Mouse (Mus musculus): ENCODE data around the gene Pole. TPM values are rescaled to one million over a fixed set of nuclear protein-coding genes. Genes with fewer than 3 reads are reported as not detected.

The Pole gene
- polyA plus RNA-seq, 1 experiment = 0.79 TPM

DNA sequence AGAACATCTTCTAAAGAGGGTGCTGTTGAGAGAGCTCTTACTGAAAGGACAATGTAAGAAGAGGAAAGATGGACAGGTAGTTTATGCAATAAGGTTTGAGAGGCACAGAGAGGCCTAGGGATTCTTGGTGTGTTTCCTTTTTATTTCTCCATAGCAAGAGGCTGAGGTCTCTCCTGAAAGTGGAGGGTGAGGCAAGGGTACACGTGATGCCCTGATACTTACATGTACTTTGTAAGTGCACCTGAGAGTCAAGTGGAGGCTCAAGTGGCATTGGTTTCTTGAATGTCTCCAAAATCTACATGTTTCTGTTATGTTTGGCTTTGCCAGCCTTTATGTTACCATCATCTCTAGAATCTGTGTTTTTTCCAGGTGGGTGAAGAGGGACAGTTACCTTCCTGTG lies 10.5 kb downstream of the Pole start:
- H3K4me1 ChIP-seq (ENCODE audit: control insufficient read depth, insufficient read depth, insufficient read length, low read length) = no peaks in the 10 kb centered on the region
- no peak overlapping the region for H3K27ac ChIP-seq (replicated peaks; ENCODE audit: low read depth, low read length)
- H3K4me3 ChIP-seq (ENCODE audit: insufficient read depth, low read depth, low read length) = no peak overlapping the region

DNA sequence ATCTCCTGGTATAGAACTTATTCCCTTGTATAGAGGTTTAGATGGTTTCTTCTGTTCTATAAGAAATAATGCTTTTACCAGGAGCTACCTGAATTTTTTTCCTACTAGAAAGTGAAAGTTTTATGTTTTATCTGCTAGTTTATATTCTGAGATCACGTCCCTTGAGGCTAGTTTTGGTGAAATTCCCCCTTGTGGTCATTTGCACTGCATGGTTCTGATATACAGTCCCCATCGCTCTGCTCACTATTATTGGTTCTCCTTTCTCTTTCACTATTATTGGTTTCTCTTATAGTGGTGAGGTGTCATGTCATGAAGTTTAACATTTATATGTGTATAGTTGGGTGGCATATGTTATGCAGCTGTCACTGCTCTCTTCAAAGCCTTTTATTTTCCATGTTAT lies 14.5 kb downstream of the Pole start:
- H3K27ac ChIP-seq (replicated peaks; ENCODE audit: low read depth, low read length) = no peak overlapping the region
- no peak overlapping the region for H3K4me3 ChIP-seq (ENCODE audit: insufficient read depth, low read depth, low read length)
- H3K4me1 ChIP-seq (ENCODE audit: control insufficient read depth, insufficient read depth, insufficient read length, low read length) = no peaks in the 10 kb centered on the region

DNA sequence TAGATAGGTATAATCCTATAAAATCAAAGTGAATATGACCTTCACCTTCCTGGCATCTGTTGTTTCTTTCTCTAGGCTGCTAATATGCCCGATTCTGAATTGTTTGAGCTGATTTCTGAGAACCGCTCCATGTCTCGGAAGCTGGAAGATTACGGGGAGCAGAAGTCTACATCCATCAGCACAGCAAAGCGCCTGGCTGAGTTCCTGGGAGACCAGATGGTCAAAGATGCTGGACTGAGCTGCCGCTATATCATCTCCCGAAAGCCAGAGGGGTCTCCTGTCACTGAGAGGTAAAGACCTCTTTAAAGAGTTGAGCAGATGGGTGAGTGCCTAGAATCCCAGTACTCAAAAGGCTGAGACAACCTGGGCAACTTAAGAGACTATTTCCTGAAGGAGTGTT lies 22.8 kb downstream of the Pole start:
- no peak overlapping the region for H3K27ac ChIP-seq (replicated peaks; ENCODE audit: low read depth, low read length)
- H3K4me3 ChIP-seq (ENCODE audit: insufficient read depth, low read depth, low read length) = no peak overlapping the region
- no peaks in the 10 kb centered on the region for H3K4me1 ChIP-seq (ENCODE audit: control insufficient read depth, insufficient read depth, insufficient read length, low read length)

DNA sequence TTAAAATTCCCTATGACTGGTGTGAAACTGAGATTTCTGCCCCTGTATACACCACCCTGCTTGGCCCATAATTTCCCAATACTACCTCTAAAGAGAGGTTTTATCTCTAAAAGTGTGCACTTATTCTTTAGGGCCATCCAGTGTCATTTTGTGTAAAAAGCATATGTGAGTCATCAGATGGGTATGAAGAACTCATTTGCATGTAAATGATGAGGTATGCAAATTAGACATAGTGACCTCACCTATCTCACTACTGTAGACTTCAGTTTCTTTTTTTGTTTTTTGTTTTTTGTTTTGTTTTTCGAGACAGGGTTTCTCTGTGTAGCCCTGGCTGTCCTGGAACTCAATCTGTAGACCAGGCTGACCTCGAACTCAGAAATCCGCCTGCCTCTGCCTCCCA lies 27.0 kb downstream of the Pole start:
- Histone ChIP-seq H3K4me3 (ENCODE audit: insufficient read depth, low read depth, low read length) (no peak overlapping the region), H3K4me1 (ENCODE audit: control insufficient read depth, insufficient read depth, insufficient read length, low read length) (no peaks in the 10 kb centered on the region), H3K27ac (replicated peaks; ENCODE audit: low read depth, low read length) (no peak overlapping the region)

DNA sequence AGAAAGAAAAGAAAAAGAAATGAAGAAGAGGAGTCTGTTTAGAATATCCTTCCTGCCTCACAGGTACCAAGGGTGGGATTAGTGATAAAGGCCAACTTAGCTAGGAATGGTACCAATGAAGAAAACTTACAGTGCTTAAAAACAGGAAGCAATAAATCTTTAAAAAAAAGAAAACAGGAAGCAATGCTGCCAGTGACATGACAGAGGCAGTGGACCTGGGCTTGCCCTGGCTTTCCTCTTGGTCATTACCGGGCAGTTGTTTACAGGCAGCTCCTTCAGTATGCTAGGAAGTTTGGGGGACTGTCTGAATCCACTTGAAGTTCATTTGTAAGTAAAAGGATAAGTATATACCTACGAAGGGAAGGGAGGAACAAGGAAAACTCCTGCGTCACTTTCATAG lies 44.4 kb downstream of the Pole start:
- no peaks in the 10 kb centered on the region for H3K4me1 ChIP-seq (ENCODE audit: control insufficient read depth, insufficient read depth, insufficient read length, low read length)
- no peak overlapping the region for H3K27ac ChIP-seq (replicated peaks; ENCODE audit: low read depth, low read length)
- no peak overlapping the region for H3K4me3 ChIP-seq (ENCODE audit: insufficient read depth, low read depth, low read length)

DNA sequence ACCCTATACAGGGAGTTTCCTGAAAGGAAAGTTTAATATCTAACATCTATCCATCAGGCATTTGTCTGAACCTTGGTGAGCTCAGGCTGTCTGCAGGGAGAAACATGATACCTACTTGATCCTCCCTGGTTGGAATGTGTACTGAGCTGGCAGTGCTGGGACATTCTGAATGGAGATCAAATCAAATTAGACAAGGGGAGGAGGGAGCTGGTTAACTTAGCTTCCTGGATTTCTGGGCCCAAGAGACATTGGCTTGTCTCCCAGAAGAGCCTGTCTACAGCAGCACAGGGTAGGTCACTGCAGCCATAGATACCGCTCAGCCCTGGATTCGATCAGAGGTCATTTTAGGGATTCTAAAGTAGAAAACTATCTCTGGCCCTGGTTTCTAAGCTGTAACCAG lies 52.7 kb downstream of the Pole start:
- no peak overlapping the region for H3K27ac ChIP-seq (replicated peaks; ENCODE audit: low read depth, low read length)
- H3K4me1 ChIP-seq (ENCODE audit: control insufficient read depth, insufficient read depth, insufficient read length, low read length) = no peaks in the 10 kb centered on the region
- H3K4me3 ChIP-seq (ENCODE audit: insufficient read depth, low read depth, low read length) = no peak overlapping the region

DNA sequence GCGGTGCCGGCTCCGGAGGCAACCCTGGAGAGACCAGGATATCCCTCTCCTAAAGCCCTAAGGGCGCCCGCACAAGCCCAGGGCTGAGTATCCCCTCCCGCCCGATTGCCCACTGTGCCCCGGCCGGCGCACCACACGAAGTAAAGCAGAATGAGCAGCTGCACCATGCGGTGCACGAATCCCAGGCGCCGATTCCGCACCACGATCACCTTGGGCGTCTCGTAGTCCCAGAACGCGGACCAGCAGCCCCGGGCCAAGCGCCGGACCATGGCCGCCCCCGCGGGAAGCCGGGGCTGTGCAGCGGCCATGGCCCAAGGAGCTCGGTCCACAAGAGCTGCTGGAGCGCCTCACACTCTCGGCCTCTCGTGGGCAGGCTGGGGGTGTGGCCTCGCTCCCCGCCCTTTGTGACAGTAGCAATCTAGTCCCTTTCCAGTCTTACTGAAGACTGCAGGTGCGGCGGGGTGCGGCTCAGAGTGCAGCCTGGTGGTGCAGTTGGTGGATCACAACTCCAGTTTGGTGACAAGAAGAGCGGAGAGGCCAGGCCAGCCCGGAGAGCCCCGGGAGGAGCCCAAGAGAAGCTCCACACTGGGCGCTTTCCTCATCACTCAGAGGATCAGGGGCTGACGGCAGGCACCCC lies 56.7 kb downstream of the Pole start, which contains the start of gene P2rx2:
Gene P2rx2, minus strand, starts transcription at position 565 of the 637 bp plus-strand sequence.
- Histone ChIP-seq H3K4me3 (ENCODE audit: insufficient read depth, low read depth, low read length) (peak within 1 kb of the TSS; percentile 46), H3K4me1 (ENCODE audit: control insufficient read depth, insufficient read depth, insufficient read length, low read length) (no peaks in the 10 kb centered on the region), H3K27ac (replicated peaks; ENCODE audit: low read depth, low read length) (no peak within 1 kb of the TSS)

DNA sequence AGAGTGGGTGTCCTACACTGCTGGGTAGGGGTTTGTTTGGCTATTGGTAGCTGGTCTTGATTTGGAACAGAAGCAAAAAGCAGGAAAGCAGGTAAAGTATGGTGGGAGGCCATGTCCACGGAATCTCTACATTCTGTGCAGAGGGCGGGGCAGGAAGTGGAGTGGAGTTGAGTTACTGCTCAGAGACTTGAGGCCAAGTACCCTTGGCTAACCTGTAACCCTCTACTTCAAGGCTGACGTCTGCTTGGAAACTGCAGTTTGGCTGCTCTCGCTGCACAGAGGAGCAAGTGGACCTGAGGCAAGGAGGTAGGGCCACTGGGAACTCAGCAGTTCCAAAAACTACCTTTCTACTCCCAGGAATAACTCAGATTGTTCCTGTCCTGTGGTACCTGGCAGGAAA lies 58.4 kb downstream of the Pole start, which contains the start of gene Lrcol1:
Gene Lrcol1, plus strand, starts transcription at position 207 of the 400 bp plus-strand sequence.
- Histone ChIP-seq H3K4me3 (ENCODE audit: insufficient read depth, low read depth, low read length) (no peak within 1 kb of the TSS), H3K4me1 (ENCODE audit: control insufficient read depth, insufficient read depth, insufficient read length, low read length) (no peaks in the 10 kb centered on the region), H3K27ac (replicated peaks; ENCODE audit: low read depth, low read length) (no peak within 1 kb of the TSS)

DNA sequence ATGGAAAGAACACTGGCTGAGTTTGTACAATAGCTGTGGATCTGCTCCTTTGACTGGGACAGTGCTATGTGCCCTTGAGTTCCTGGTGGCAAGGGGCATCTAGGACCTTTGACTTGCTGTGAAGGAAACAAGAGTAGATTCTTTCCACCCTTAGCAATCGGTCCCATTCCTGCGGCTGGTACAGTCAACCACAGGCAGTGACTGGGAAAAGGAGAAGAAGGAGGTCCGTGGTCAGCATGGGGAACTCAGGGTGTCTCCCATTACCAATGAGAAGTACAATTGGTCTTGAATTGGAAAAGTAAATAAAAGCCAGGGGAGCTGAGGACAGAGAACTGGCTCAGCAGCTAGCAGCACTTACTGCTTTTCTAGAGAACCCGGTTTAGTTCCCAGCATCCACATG lies 59.4 kb downstream of the Pole start:
- Histone ChIP-seq H3K4me3 (ENCODE audit: insufficient read depth, low read depth, low read length) (no peak overlapping the region), H3K4me1 (ENCODE audit: control insufficient read depth, insufficient read depth, insufficient read length, low read length) (no peaks in the 10 kb centered on the region), H3K27ac (replicated peaks; ENCODE audit: low read depth, low read length) (no peak overlapping the region)

DNA sequence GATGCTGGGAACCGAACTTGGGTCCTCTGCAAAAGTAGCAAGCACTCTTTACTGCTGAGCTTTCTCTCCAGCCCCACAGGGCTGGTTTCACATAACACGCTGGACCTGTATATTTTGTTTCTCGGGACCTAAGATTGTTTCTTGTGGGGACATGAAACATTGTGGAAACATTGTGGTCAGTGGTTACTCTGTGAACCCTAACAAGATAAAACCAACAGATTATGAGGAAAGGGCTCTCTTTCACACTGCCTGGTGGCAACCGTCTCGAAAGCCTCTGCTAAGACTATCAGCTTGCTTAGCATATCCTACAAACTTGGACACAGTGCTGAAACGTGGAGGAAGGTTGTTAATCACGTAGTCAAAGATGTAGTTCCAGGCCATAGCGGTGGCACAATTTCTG lies 60.9 kb downstream of the Pole start:
- H3K4me1 ChIP-seq (ENCODE audit: control insufficient read depth, insufficient read depth, insufficient read length, low read length) = no peaks in the 10 kb centered on the region
- no peak overlapping the region for H3K27ac ChIP-seq (replicated peaks; ENCODE audit: low read depth, low read length)
- H3K4me3 ChIP-seq (ENCODE audit: insufficient read depth, low read depth, low read length) = no peak overlapping the region

DNA sequence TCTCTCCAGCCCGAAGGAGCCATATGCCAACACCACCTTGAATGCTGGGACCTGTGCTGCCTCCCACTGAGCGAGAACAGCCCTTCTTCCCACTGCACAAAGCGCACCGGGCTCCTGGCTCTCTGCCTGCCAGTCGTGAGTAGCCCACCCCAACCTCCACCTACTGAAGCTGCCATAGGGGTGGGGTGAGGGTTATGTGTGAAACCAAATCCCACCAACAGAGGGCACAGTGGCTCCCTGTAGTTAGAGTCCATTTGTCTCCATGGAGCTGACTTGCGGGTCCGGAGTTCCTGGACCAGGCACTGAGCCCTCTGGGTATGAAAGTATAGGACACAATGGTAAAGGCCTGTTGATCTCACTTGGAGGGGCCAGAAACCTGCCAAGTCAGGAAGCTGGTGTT lies 68.6 kb downstream of the Pole start:
- H3K4me3 ChIP-seq (ENCODE audit: insufficient read depth, low read depth, low read length) = no peak overlapping the region
- no peaks in the 10 kb centered on the region for H3K4me1 ChIP-seq (ENCODE audit: control insufficient read depth, insufficient read depth, insufficient read length, low read length)
- no peak overlapping the region for H3K27ac ChIP-seq (replicated peaks; ENCODE audit: low read depth, low read length)

DNA sequence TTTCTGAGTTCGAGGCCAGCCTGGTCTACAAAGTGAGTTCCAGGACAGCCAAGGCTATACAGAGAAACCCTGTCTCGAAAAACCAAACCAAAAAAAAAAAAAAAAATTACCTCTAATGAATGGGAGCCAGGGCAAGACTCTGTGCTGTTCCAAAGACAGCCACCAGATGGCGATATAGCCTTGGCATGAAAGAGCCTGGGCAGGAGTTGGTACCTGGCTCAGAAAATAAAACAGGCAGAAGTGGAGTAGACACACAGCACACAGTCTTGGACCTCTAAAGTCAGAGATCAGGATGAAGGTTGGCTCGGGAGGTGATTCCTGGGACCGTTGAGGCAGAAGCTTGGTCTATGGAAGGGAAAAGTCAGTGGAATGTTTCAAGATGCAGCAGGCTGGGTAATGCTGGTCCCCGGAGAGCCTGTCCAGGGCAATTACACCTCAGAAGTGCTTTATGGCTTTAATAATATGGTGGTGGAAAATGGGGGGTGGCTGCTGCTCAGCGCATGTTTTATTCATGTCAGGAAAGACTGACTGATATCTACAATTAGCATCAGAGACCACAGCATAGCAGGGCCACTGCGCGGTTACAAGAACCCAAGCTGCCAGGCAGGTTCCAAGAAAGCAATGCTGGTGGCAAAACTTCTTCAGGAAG lies 71.5 kb downstream of the Pole start:
- Histone ChIP-seq H3K4me1 (ENCODE audit: control insufficient read depth, insufficient read depth, insufficient read length, low read length) (no peaks in the 10 kb centered on the region), H3K4me3 (ENCODE audit: insufficient read depth, low read depth, low read length) (no peak overlapping the region), H3K27ac (replicated peaks; ENCODE audit: low read depth, low read length) (no peak overlapping the region)

DNA sequence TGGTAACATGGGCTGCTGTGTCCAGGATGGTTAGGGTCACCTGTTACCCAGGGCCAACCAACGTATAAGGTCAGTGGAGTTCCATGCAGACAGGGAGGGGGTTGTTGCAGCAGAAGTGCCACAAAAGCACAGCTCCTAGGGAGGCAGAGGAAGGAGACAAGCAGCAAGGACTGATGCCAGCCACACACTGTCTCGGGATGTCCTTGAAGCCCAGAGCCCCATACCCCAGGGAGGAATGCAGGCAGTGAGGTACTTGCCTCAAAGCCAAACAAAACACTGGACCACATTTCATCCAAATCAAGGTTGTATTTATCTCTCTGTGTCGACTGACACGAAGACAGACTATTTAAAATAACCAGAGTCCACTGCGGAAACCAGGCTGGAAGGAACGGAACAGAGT lies 75.4 kb downstream of the Pole start:
- no peak overlapping the region for H3K4me3 ChIP-seq (ENCODE audit: insufficient read depth, low read depth, low read length)
- no peak overlapping the region for H3K27ac ChIP-seq (replicated peaks; ENCODE audit: low read depth, low read length)
- no peaks in the 10 kb centered on the region; the same call in 1 of the 2 replicates for H3K4me1 ChIP-seq (ENCODE audit: control insufficient read depth, insufficient read depth, insufficient read length, low read length)

DNA sequence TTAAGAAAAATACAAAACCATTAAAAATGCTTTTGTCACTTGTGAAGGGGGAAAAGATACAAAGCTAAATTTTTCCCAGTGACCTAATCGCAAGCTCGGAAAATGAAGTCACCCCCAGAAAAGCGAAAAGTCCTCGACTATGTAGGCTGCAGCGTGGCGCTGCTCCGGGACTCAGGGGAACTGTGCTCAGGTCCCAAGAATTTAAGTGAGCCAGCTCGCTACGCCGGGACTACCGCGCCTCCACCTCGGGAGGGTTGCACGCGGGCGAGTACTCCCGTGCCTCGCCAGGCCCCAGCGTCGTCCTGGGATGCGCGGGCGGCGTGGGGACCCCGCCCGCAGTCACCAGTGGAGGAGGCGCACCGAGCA lies 76.7 kb downstream of the Pole start:
- H3K4me3 ChIP-seq (ENCODE audit: insufficient read depth, low read depth, low read length) = peak overlapping the region; percentile 49
- no peak overlapping the region for H3K27ac ChIP-seq (replicated peaks; ENCODE audit: low read depth, low read length)
- H3K4me1 ChIP-seq (ENCODE audit: control insufficient read depth, insufficient read depth, insufficient read length, low read length) = no peaks in the 10 kb centered on the region; the same call in 1 of the 2 replicates

DNA sequence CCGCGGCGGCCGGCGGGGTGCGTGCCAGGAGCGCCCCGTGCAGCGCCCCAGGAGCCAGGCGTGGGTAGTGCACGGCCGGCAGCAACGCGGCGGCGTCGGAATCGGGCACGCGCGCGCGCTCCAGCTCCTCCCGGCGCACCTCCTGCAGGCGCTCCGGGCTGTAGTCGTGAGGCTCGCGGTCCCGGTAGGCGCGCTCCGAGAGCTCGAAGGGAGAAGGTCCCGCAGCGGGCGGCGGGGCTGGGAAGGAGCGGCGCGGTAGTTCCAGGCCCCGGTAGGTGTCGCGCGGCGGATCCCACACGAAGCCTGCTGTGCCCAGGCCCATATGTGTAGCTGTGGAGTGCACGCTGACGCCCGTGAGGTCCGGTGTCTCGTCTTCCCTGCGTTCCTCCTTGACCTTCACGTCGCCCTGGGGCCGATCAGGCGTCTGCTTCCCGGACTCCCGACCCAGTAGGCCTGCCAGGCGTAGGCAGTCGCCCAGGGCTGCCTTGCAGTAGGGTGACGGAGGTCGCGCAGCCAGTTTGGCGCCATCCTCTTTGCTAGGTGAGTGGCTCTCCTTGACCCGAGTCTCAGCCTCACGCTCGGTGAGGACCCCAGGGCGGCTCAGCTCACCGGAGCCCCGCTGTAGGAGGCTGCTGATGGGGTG lies 77.2 kb downstream of the Pole start:
- H3K4me1 ChIP-seq (ENCODE audit: control insufficient read depth, insufficient read depth, insufficient read length, low read length) = no peaks in the 10 kb centered on the region; the same call in 1 of the 2 replicates
- peak overlapping the region; percentile 49 for H3K4me3 ChIP-seq (ENCODE audit: insufficient read depth, low read depth, low read length)
- 0 out of 2 replicates have a peak overlapping the region, but pooled peaks have one; percentile 45 for H3K27ac ChIP-seq (replicated peaks; ENCODE audit: low read depth, low read length)
